In genomic region chr11:98348083-98348961, GRCm38 (mm10) we compare ENCODE assay signal across 8 mouse cellular contexts. TPM values are rescaled to one million over a fixed set of nuclear protein-coding genes. Genes with fewer than 3 reads are reported as not detected.
DNase-seq lines count a peak whose midpoint lies in the region; ATAC-seq and TF ChIP-seq lines count a peak whose summit lies in the region.

Ppp1r1b (plus strand) TSS chr11:98348404.

- H3K4me1 ChIP-seq in forebrain, postnatal 0 days (ENCODE audit: insufficient read depth) = 0 out of 2 replicates have a peak, but pooled peaks cover 2% of the 10 kb centered on the region
- H3K4me1 ChIP-seq in intestine, embryonic 15.5 days (replicated peaks) = peaks cover 30% of the 10 kb centered on the region
- peaks cover 16% of the 10 kb centered on the region for H3K4me1 ChIP-seq in midbrain, embryonic 11.5 days (ENCODE audit: control insufficient read depth, insufficient read depth, low read length)

- H3K9me3 ChIP-seq in forebrain, postnatal 0 days (ENCODE audit: low read length) = no peaks in the 10 kb centered on the region
- no peaks in the 10 kb centered on the region for H3K9me3 ChIP-seq in intestine, embryonic 15.5 days
- no peaks in the 10 kb centered on the region for H3K9me3 ChIP-seq in midbrain, embryonic 11.5 days (ENCODE audit: control insufficient read depth, low read length)

- H3K9ac ChIP-seq in forebrain, postnatal 0 days = peak within 1 kb of the TSS; percentile 59
- peak within 1 kb of the TSS; percentile 50 for H3K9ac ChIP-seq in intestine, embryonic 15.5 days
- peak within 1 kb of the TSS; percentile 54 for H3K9ac ChIP-seq in midbrain, embryonic 11.5 days (ENCODE audit: low read length)

- ATAC-seq in forebrain, postnatal 0 days = peak; percentile 83
- peak; percentile 82 for ATAC-seq in intestine, embryonic 15.5 days
- peak; percentile 80 for ATAC-seq in midbrain, embryonic 11.5 days (ENCODE audit: low FRiP score)

- intact Hi-C loops in left cerebral cortex, postnatal 14 days (cut with DNase I) = loop anchor here (5.0 kb wide), 2 partner anchors 39 to 89 kb away; partner anchors contain the start of genes Mien1 and Pnmt

- DNase-seq in adrenal gland, adult 2 months = peak; percentile 63
- no peak for DNase-seq in adrenal gland, postnatal 4 days (ENCODE audit: low spot score in 2 of 2)
- peak; percentile 87 for DNase-seq in brain, adult 2 months (ENCODE audit: low read depth, low spot score)
- DNase-seq in forebrain, postnatal 0 days = peak; percentile 82
- peak; percentile 77 to 80 for DNase-seq in left cerebral cortex, postnatal 14 days (ENCODE audit: low spot score in 2 of 2)
- peak; percentile 93 for DNase-seq in midbrain, embryonic 11.5 days (ENCODE audit: low spot score, missing footprints)
- peak; percentile 73 for DNase-seq in testis, postnatal 14 days (ENCODE audit: low spot score)

- 2% methylated on average over 55 of the region's 55 CpGs for WGBS in forebrain, postnatal 0 days
- under 1% methylated on average over 54 of the region's 55 CpGs for WGBS in intestine, embryonic 15.5 days
- WGBS in midbrain, embryonic 11.5 days = under 1% methylated on average over 52 of the region's 55 CpGs

- peaks cover 34% of the 10 kb centered on the region for H3K27me3 ChIP-seq in forebrain, postnatal 0 days (ENCODE audit: insufficient read depth, low read length)
- H3K27me3 ChIP-seq in intestine, embryonic 15.5 days (replicated peaks) = peaks cover 66% of the 10 kb centered on the region
- peaks cover 58% of the 10 kb centered on the region for H3K27me3 ChIP-seq in midbrain, embryonic 11.5 days (ENCODE audit: control insufficient read depth, insufficient read depth, low read length)

- peak within 1 kb of the TSS; percentile 62 for H3K4me3 ChIP-seq in forebrain, postnatal 0 days (ENCODE audit: low read depth, low read length)
- H3K4me3 ChIP-seq in intestine, embryonic 15.5 days (replicated peaks) = peak within 1 kb of the TSS; percentile 49
- peak within 1 kb of the TSS; percentile 50 for H3K4me3 ChIP-seq in midbrain, embryonic 11.5 days (ENCODE audit: low read depth, low read length)

- H3K4me2 ChIP-seq in forebrain, postnatal 0 days (ENCODE audit: low read depth) = peak within 1 kb of the TSS; percentile 98
- H3K4me2 ChIP-seq in intestine, embryonic 15.5 days (replicated peaks) = peak within 1 kb of the TSS; percentile 89
- H3K4me2 ChIP-seq in midbrain, embryonic 11.5 days = peak within 1 kb of the TSS; percentile 97

- 0 out of 2 replicates have a peak within 1 kb of the TSS, but pooled peaks have one; percentile 2 for H3K27ac ChIP-seq in forebrain, postnatal 0 days (ENCODE audit: low read depth, low read length)
- H3K27ac ChIP-seq in intestine, embryonic 15.5 days = no peak within 1 kb of the TSS
- H3K27ac ChIP-seq in midbrain, embryonic 11.5 days (ENCODE audit: low read depth, low read length) = no peak within 1 kb of the TSS

- TF ChIP-seq CTCF in forebrain, postnatal 0 days (IDR thresholded peaks at IDR 0.05; ENCODE audit: low read depth) = no peak

- H3K36me3 ChIP-seq in forebrain, postnatal 0 days (ENCODE audit: insufficient read depth) = no peaks in the 10 kb centered on the region
- no peaks in the 10 kb centered on the region for H3K36me3 ChIP-seq in intestine, embryonic 15.5 days
- H3K36me3 ChIP-seq in midbrain, embryonic 11.5 days (ENCODE audit: control insufficient read depth, insufficient read depth, low read length) = no peaks in the 10 kb centered on the region

RNA-seq across cellular contexts. Expression of gene Ppp1r1b, which starts in this region (rescaled TPM):
- under 1 TPM; 0.17 to 0.55 TPM for total RNA-seq in adrenal gland, adult 2 months (2021)
- 0.22 and 0.37 TPM in 2 replicates for polyA plus RNA-seq in adrenal gland, adult 2 months (2012; rRNA removed)
- 1 to 10 TPM; 1.3 to 1.9 TPM for total RNA-seq in adrenal gland, postnatal 4 days (2021)
- total RNA-seq in forebrain, postnatal 0 days (2014; rRNA removed) = 19.4 and 32.5 TPM in 2 replicates
- 91.4 and 121 TPM in 2 replicates for polyA plus RNA-seq in forebrain, postnatal 0 days (2015; fragmentation: Nextera tagmentation; extraction: Ambion mirVana)
- polyA plus RNA-seq in intestine, embryonic 15.5 days (2015; fragmentation: Nextera tagmentation; extraction: Ambion mirVana) = 52.2 and 68.9 TPM in 2 replicates
- 100 to 1,000 TPM; 101 to 133 TPM for total RNA-seq in left cerebral cortex, postnatal 14 days (2021)
- 0.78 and 0.91 TPM in 2 replicates for polyA plus RNA-seq in midbrain, embryonic 11.5 days (2014; fragmentation: Nextera tagmentation; extraction: Ambion mirVana)

Comparison
In these comparisons a context has a peak if more than half of its experiments do, and no peak if none do; other contexts are left out.
1. RNA of gene Ppp1r1b (polyA plus RNA-seq): 91.4 to 121 TPM in forebrain, postnatal 0 days and 52.2 to 68.9 TPM in intestine, embryonic 15.5 days; 0.78 to 0.91 TPM in midbrain, embryonic 11.5 days and 0.22 to 0.37 TPM in adrenal gland, adult 2 months; every median in the first group is over 10 times any median in the second.
2. Peak in DNase-seq in adrenal gland, adult 2 months; RNA of the gene not detected or under 1 TPM.
3. Peak in DNase-seq, ATAC-seq, H3K4me3 ChIP-seq, H3K9ac ChIP-seq and H3K4me2 ChIP-seq in midbrain, embryonic 11.5 days; RNA of the gene not detected or under 1 TPM.
4. DNase-seq: peak in brain, adult 2 months (single experiment), forebrain, postnatal 0 days (single experiment), left cerebral cortex, postnatal 14 days (2 of 2) and testis, postnatal 14 days (single experiment); none in adrenal gland, postnatal 4 days (0 of 2).
5. Peak in every context shown above with its lines, with median percentiles within 50 percentile points of each other: ATAC-seq, H3K4me2 ChIP-seq, H3K4me3 ChIP-seq and H3K9ac ChIP-seq.